Mouse (Mus musculus) intestine, postnatal 0 days (tissue): Measurements from ENCODE around the gene Jsrp1. TPM values are rescaled to one million over a fixed set of nuclear protein-coding genes. Genes with fewer than 3 reads are reported as not detected.

ENCODE experiments used
- ATAC-seq: fragments of 200-750 bp; cut with Nextera tagmentation; 2 replicates; pipeline ENCODE4 v1.8.0; 2017; ENCODE audit warnings: mild to moderate bottlenecking, moderate TSS enrichment, moderate library complexity
- H3K27ac ChIP-seq: fragments of 300-500 bp; sonication (generic); 2 replicates; pipeline ENCODE4 v1.5.1; 2014; ENCODE audit warnings: mild to moderate bottlenecking, low read depth, low read length, moderate library complexity
- H3K27me3 ChIP-seq: fragments of 300-500 bp; sonication (generic); replicated peaks from 2 replicates; pipeline ENCODE4 v1.6.1; 2014; ENCODE audit warnings: low read length, mixed read lengths; ENCODE audit not compliant: control insufficient read depth, insufficient read depth
- H3K36me3 ChIP-seq: fragments of 300-500 bp; sonication (generic); 2 replicates; pipeline ENCODE4 v1.6.1; 2014; ENCODE audit warnings: mild to moderate bottlenecking, moderate library complexity; ENCODE audit not compliant: control insufficient read depth, insufficient read depth
- H3K4me1 ChIP-seq: fragments of 300-500 bp; sonication (generic); replicated peaks from 2 replicates; pipeline ENCODE4 v1.6.1; 2014; ENCODE audit warnings: antibody characterized with exemption, low read length, mixed read lengths; ENCODE audit not compliant: control insufficient read depth, insufficient read depth
- H3K4me2 ChIP-seq: fragments of 300-500 bp; sonication (generic); replicated peaks from 2 replicates; pipeline ENCODE4 v1.6.1; 2014; ENCODE audit warnings: low read depth, mild to moderate bottlenecking, moderate library complexity
- H3K4me3 ChIP-seq: fragments of 300-500 bp; sonication (generic); 2 replicates; pipeline ENCODE4 v1.5.1; 2014; ENCODE audit warnings: low read depth, low read length
- H3K9ac ChIP-seq: fragments of 300-500 bp; sonication (generic); 2 replicates; pipeline ENCODE4 v1.6.1; 2014; ENCODE audit warnings: mild to moderate bottlenecking, low read depth, low read length
- H3K9me3 ChIP-seq: fragments of 300-500 bp; sonication (generic); 2 replicates; pipeline ENCODE4 v1.6.1; 2016; ENCODE audit warnings: mixed run types; ENCODE audit not compliant: control insufficient read depth
- CTCF ChIP-seq: sonication (generic); IDR thresholded peaks from 2 replicates; pipeline ENCODE4 v1.5.1; 2016; ENCODE audit warnings: low read depth, mild to moderate bottlenecking, control low read depth, antibody characterized with exemption, moderate library complexity
- WGBS: fragments of 180-500 bp; shearing (Covaris S2); extraction: QIAGEN DNeasy Blood & Tissue Kit; methylation state at CpG from one replicate; pipeline ENCODE4 v1.1.7; 2014; 5-methylcytosine and 5-hydroxymethylcytosine counted together
- polyA plus RNA-seq: library from polyadenylated mRNA; unstranded; fragments of >200 nt; fragmentation: Nextera tagmentation; extraction: Ambion mirVana; gene quantifications from 2 replicates; pipeline ENCODE4 v1.2.1, GENCODE M21; 2015

Gene Jsrp1
- polyA plus RNA-seq, 1 experiment from 2014 or later = 0.35 TPM

GRCm38 (mm10) chr10:80827870-80828420 is 14.6 kb upstream of the Jsrp1 start:
- Histone ChIP-seq H3K36me3 (peaks cover 18% of the 10 kb centered on the region), H3K4me1 (peaks cover 7% of the 10 kb centered on the region; the same call in 1 of the 2 replicates), H3K4me2 (peak overlapping the region; percentile 94), H3K9ac (peak overlapping the region; percentile 71), H3K27me3 (no peaks in the 10 kb centered on the region), H3K4me3 (peak overlapping the region; percentile 62), H3K9me3 (no peaks in the 10 kb centered on the region), H3K27ac (no peak overlapping the region)
- WGBS = 59% methylated on average over 10 of the region's 10 CpGs
- TF ChIP-seq CTCF = no peak
- ATAC-seq = no peak

DNA sequence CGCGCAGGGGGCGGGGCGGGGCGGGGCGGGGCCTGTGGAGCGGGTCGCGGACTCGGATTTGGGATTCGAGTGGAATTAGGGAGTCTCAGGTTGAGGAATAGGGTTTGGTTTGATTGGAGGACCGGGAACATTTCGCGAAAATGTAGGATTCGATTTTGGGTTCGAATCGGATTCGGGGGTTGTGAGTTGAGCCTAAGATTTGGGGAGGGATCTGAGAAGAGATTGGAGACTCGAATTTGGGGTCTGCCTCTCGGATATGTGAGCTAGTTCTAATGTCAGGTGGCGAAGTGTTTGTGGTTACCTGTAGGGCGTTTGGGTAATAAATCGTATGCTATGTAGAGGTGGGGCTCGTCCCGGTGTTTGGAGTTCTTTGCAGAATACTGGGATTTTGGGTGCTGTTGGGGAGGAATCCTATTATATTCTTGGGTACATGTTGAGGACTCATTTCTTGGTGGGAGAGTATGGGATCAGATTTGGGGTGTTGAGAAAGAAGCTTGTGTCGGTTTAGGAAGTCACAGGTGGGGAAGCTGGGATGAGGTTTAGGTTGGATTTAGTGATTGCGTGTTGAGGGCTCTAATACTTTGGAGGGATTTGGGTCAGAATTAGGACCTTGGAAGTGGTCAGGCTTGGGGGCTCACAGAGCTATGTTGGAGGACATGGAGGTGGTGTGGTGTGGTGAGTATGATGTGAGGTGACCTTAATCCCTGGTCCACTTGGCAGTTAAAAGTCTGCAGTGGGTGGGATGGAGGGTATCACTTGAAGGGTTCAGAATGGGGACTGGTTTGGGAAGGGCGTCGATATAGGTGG is 14.0 kb upstream of the Jsrp1 start:
- peak overlapping the region; percentile 62 for H3K4me3 ChIP-seq
- no peaks in the 10 kb centered on the region for H3K9me3 ChIP-seq
- no peak for TF ChIP-seq CTCF
- H3K9ac ChIP-seq = peak overlapping the region; percentile 71
- peak overlapping the region; percentile 94 for H3K4me2 ChIP-seq
- peak overlapping the region; percentile 87 for H3K27ac ChIP-seq
- WGBS = 4% methylated on average over 29 of the region's 29 CpGs
- H3K4me1 ChIP-seq = peaks cover 7% of the 10 kb centered on the region; the same call in 1 of the 2 replicates
- ATAC-seq = no peak
- H3K27me3 ChIP-seq = no peaks in the 10 kb centered on the region
- H3K36me3 ChIP-seq = peaks cover 18% of the 10 kb centered on the region

DNA sequence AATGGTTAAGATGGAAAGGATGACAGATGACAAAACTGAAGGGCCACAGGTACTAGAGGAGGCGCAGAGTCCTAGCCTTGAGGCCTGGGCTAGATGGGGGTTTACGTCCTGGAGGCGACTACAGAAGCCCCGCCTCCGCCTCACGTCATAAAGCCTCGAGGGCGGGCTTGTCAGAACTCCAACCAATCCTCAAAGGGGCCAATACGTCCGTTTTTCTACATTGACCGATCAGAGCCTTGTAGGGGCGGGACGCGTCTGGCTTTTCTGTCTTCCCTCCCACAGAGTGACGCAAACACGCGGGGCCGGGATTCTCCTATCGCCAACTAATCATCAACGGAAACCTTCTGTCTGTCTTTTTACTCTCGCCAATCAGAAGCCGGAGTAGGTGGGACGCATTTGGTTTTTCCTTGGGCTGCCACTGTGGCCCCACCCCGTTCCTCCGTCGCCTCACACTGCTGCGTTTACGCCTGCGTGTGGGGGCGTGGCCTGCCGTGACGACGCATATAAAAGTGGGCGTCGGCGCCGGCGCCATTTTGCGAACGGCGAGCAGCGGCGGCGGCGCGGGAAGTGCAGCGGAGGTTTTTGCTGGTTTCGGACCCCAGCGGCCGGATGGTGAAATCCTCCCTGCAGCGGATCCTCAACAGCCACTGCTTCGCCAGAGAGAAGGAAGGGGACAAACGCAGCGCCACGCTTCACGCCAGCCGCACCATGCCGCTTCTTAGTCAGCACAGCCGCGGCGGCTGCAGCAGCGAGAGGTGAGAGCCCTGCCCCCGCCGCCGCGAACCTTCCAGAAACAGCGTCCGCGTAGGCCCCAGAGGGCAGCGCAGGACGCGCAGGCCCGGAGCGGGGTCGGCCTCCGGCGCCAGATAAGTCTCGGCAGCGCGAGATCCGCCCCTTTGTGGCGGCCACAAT is 13.1 kb upstream of the Jsrp1 start, which contains the start of gene Oaz1:
Gene Oaz1, plus strand, starts transcription at position 506 of the 912 bp plus-strand sequence.
- WGBS = under 1% methylated on average over 73 of the region's 82 CpGs

GRCm38 (mm10) chr10:80824827-80825226 is 11.5 kb upstream of the Jsrp1 start:
- TF ChIP-seq CTCF = no peak
- H3K4me2 ChIP-seq = no peak overlapping the region
- ATAC-seq = no peak
- H3K36me3 ChIP-seq = peaks cover 15% of the 10 kb centered on the region
- H3K9me3 ChIP-seq = no peaks in the 10 kb centered on the region
- H3K27me3 ChIP-seq = no peaks in the 10 kb centered on the region
- H3K4me1 ChIP-seq = no peaks in the 10 kb centered on the region; the same call in 1 of the 2 replicates
- H3K9ac ChIP-seq = no peak overlapping the region
- 75% methylated on average over 2 of the region's 2 CpGs for WGBS
- no peak overlapping the region for H3K27ac ChIP-seq
- no peak overlapping the region for H3K4me3 ChIP-seq

More for the DNA sequence above, 13.1 kb upstream of the Jsrp1 start, which contains the start of gene Oaz1:
- H3K27ac ChIP-seq = peak within 1 kb of the TSS; percentile 87
- H3K4me3 ChIP-seq = peak within 1 kb of the TSS; percentile 62
- peak within 1 kb of the TSS; percentile 71 for H3K9ac ChIP-seq
- ATAC-seq = peak; percentile 97
- no peaks in the 10 kb centered on the region for H3K9me3 ChIP-seq
- peaks cover 18% of the 10 kb centered on the region for H3K36me3 ChIP-seq
- TF ChIP-seq CTCF = 0 out of 2 replicates have a peak, but pooled peaks have one; percentile 19
- no peaks in the 10 kb centered on the region for H3K27me3 ChIP-seq
- peak within 1 kb of the TSS; percentile 94 for H3K4me2 ChIP-seq
- H3K4me1 ChIP-seq = peaks cover 7% of the 10 kb centered on the region; the same call in 1 of the 2 replicates

DNA sequence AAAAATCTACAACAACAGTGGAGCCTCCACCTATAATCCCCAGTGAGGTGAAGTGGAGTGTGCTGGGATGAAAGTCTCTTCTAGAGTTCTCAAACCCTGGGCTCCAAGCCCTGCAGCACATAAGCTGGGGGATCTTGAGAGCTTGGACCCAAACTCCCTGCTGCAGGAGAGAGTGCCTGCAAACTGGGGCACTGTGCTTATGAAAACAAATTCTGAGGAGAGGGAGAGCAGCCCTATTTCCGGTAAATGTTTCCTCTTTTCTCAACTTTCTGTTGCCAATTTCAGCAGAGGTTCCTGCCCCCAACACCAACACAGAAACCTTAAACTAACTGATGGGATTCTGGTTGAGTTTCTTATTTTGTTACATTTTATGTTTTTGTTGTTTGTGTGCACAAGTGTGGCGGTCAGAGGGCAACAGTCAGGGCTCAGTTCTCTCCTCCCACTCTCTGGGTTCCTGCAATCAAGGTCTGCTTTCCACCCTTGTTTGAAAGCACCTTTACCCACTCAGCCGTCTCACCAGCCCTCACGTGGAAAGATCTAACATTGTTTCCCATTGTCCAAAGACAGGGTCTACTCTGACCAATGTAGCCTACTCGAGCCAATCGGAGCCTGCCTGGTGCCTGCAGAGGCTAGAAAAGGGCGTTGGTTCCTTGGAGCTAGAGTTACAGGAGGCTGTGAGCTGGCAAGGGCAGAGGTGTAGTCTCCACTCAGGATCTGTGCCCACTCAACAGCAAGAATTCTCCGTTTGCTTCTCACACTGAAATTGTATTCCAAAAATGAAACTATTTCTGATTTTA is 10.7 kb upstream of the Jsrp1 start:
- no peak for TF ChIP-seq CTCF
- Histone ChIP-seq H3K4me1 (no peaks in the 10 kb centered on the region), H3K4me2 (0 out of 2 replicates have a peak overlapping the region, but pooled peaks have one; percentile 9), H3K4me3 (no peak overlapping the region), H3K27ac (no peak overlapping the region), H3K9ac (no peak overlapping the region), H3K27me3 (no peaks in the 10 kb centered on the region), H3K9me3 (no peaks in the 10 kb centered on the region), H3K36me3 (peaks cover 7% of the 10 kb centered on the region; the same call in 1 of the 2 replicates)
- ATAC-seq = no peak
- 65% methylated on average over 8 of the region's 8 CpGs for WGBS
